Mouse (Mus musculus) ES-E14 (cell line): ENCODE measurements around the gene Grcc10. TPM values are rescaled to one million over a fixed set of nuclear protein-coding genes. Genes with fewer than 3 reads are reported as not detected.

Source experiments
- DNase-seq: peaks from one replicate; pipeline ENCODE4 v3.0.0-alpha.2; 2013; ENCODE audit warnings: low read depth, low spot score
- H3K27ac ChIP-seq: 2 replicates; pipeline ENCODE4 v1.5.1; 2012; ENCODE audit warnings: low read depth, mild to moderate bottlenecking, low read length, moderate library complexity, mixed read lengths; ENCODE audit not compliant: poor library complexity, insufficient read depth, severe bottlenecking
- H3K36me3 ChIP-seq: 2 replicates; pipeline ENCODE4 v1.6.1; 2012; ENCODE audit warnings: mild to moderate bottlenecking, low read length, moderate library complexity, mixed read lengths; ENCODE audit not compliant: control insufficient read depth, poor library complexity, insufficient read depth, severe bottlenecking
- H3K4me1 ChIP-seq, 2 experiments: fragments of 150-350 bp in 1 of 2; sonication (generic) in 1 of 2; 2 replicates each; pipeline ENCODE4 v1.6.1; 2012; ENCODE audit warnings: low read length in 2 of 2, mild to moderate bottlenecking in 1 of 2, mixed read lengths in 1 of 2; ENCODE audit not compliant: control insufficient read depth in 2 of 2, insufficient read depth in 2 of 2, poor library complexity in 1 of 2
- H3K4me3 ChIP-seq, 2 experiments: fragments of 150-350 bp in 1 of 2; sonication (generic) in 1 of 2; 2 replicates each; pipeline ENCODE4 v1.5.1; 2012; ENCODE audit warnings: low read length in 2 of 2, low read depth in 1 of 2, mild to moderate bottlenecking in 1 of 2, mixed read lengths in 1 of 2; ENCODE audit not compliant: insufficient read depth in 1 of 2, poor library complexity in 1 of 2, severe bottlenecking in 1 of 2
- H3K9ac ChIP-seq: 2 replicates; pipeline ENCODE4 v1.6.1; 2012; ENCODE audit warnings: low read depth, mild to moderate bottlenecking, low read length, mixed read lengths; ENCODE audit not compliant: poor library complexity, insufficient read depth, severe bottlenecking
- H3K9me3 ChIP-seq: fragments of 150-350 bp; sonication (generic); 2 replicates; pipeline ENCODE4 v1.6.1; 2012; ENCODE audit warnings: low read depth, mild to moderate bottlenecking, low read length; ENCODE audit not compliant: control insufficient read depth, insufficient read depth
- CHD2 ChIP-seq: IDR thresholded peaks from 2 replicates; pipeline ENCODE4 v1.6.1; 2014; ENCODE audit warnings: mild to moderate bottlenecking, low read depth, low read length, inconsistent platforms
- HCFC1 ChIP-seq: IDR thresholded peaks from 2 replicates; pipeline ENCODE4 v1.6.1; 2012; ENCODE audit warnings: low read length, inconsistent platforms, borderline replicate concordance; ENCODE audit not compliant: insufficient read depth
- MAFK ChIP-seq: IDR thresholded peaks from 2 replicates; pipeline ENCODE4 v1.6.1; 2014; ENCODE audit warnings: mild to moderate bottlenecking, low read depth, low read length, inconsistent platforms; ENCODE audit not compliant: insufficient read depth
- ZC3H11A ChIP-seq: IDR thresholded peaks from 2 replicates; pipeline ENCODE4 v1.6.1; 2012; ENCODE audit warnings: low read depth, mild to moderate bottlenecking, inconsistent platforms, low read length, borderline replicate concordance
- ZNF384 ChIP-seq: IDR thresholded peaks from 2 replicates; pipeline ENCODE4 v1.6.1; 2012; ENCODE audit warnings: low read depth, low read length, inconsistent platforms
- in situ Hi-C, 2 experiments: fragments of 600-800 bp; cut with MboI; formaldehyde crosslinking; loops; one replicate each; pipeline ENCODE4 v1.15.1; 2025; ENCODE audit warnings: low sequenced_read_pairs in 2 of 2, inconsistent platforms in 1 of 2; ENCODE audit not compliant: unreplicated experiment in 2 of 2
- total RNA-seq: library from RNA; depleted of rRNA; stranded (reverse); fragments of 300-350 nt; gene quantifications from 2 replicates; pipeline ENCODE4 v1.2.3, GENCODE M21; 2012

The Grcc10 gene
- total RNA-seq, 1 experiment = 108 TPM

GRCm38 (mm10) chr6:124786756-124787420 lies 45.7 kb upstream of the Grcc10 start:
- Histone ChIP-seq H3K4me1 (peaks cover 5 to 14% of the 10 kb centered on the region in 2 experiments; a peak in 3 of 4 replicates), H3K9ac (no peak overlapping the region), H3K36me3 (no peaks in the 10 kb centered on the region), H3K9me3 (no peaks in the 10 kb centered on the region), H3K27ac (no peak overlapping the region), H3K4me3 (no peak overlapping the region)
- no peak for TF ChIP-seq MAFK
- TF ChIP-seq ZNF384 = no peak
- no peak for TF ChIP-seq HCFC1
- TF ChIP-seq CHD2 = no peak
- no peak for TF ChIP-seq ZC3H11A
- DNase-seq = no peak
- in situ Hi-C loops = no loop called here

DNA sequence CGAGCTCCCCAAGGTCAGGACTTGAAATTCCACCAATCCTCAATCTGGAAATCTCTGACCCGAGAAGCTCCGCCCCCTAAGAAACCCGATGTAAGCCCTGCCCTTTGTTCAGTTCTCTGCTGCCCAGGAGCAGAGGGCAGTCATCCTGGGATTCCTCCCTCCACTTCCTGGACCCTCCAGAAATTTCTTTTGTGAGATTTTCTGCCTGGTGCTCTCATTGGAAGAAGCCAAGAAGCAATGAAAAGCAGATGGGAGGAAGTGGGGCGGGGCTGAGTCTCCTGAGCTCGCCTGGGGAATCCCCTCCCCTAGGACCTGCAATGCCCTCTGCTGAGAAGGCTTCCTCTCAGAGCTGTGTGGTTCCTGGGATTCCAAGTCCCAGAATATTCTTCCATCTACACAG lies 41.3 kb upstream of the Grcc10 start:
- Histone ChIP-seq H3K4me1 (peaks cover 3 to 14% of the 10 kb centered on the region in 2 experiments; a peak in 3 of 4 replicates), H3K4me3 (peak overlapping the region in 1 of 2 experiments; percentile 63; a peak in 2 of 4 replicates), H3K9me3 (no peaks in the 10 kb centered on the region), H3K27ac (peak overlapping the region; percentile 1; the same call in 1 of the 2 replicates), H3K9ac (0 out of 2 replicates have a peak overlapping the region, but pooled peaks have one; percentile 34), H3K36me3 (no peaks in the 10 kb centered on the region)
- in situ Hi-C loops = no loop called here
- no peak for TF ChIP-seq ZNF384
- TF ChIP-seq ZC3H11A = no peak
- no peak for TF ChIP-seq CHD2
- TF ChIP-seq HCFC1 = no peak
- no peak for TF ChIP-seq MAFK
- peak; percentile 74 for DNase-seq

DNA sequence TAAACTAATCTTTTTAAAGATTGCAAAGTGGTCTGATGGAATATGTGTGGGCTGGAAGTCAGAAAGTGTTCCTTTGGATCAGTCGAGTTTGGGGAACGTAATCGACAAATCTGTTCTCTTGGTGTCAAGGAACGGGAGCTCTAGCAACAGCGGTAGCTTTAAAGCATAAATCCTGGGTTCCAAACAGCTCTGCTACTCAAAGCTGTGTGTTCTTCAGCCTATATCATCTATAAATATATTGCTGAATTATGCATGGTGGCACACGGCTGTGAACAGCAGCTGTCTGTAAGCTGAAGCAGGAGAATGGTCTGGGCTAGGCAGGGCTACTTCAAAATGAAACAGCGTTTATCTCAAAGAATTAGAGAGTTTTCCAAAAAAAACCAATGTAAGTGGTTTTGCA lies 39.7 kb upstream of the Grcc10 start:
- no peak for DNase-seq
- H3K36me3 ChIP-seq = no peaks in the 10 kb centered on the region
- in situ Hi-C loops = no loop called here
- no peak overlapping the region for H3K4me3 ChIP-seq
- no peak overlapping the region for H3K9ac ChIP-seq
- no peak overlapping the region for H3K27ac ChIP-seq
- no peaks in the 10 kb centered on the region for H3K9me3 ChIP-seq
- H3K4me1 ChIP-seq = peaks cover 3 to 8% of the 10 kb centered on the region in 2 experiments; a peak in 3 of 4 replicates
- TF ChIP-seq CHD2 (no peak), HCFC1 (no peak), ZC3H11A (no peak), ZNF384 (no peak), MAFK (no peak)

DNA sequence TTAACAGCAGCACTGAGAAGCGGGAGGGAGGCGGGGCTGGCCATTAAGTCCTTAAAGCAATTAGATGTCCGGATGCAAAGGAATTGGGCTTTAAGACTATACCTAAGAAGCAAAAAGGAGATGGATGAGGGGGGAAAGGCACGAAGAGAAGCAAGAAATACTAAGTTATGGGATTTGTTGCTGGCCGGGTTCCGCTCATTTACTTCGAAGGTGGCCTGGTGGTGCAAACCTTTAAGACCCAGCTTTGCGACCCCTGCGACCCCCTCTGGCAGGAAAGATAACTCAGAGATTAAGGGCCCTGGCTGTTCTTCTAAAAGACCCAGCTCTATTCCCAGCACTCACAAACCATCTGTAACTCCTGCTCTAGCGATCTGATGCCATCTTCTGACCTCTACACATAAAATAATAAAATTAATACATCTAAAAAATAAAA lies 38.8 kb upstream of the Grcc10 start:
- H3K9ac ChIP-seq = no peak overlapping the region
- no peaks in the 10 kb centered on the region for H3K36me3 ChIP-seq
- peak overlapping the region; percentile 9 to 19; a peak in 2 of 4 replicates for H3K4me3 ChIP-seq
- no peak for DNase-seq
- TF ChIP-seq HCFC1 (no peak), ZNF384 (no peak), ZC3H11A (no peak), MAFK (no peak), CHD2 (no peak)
- in situ Hi-C loops = no loop called here
- no peaks in the 10 kb centered on the region for H3K9me3 ChIP-seq
- no peak overlapping the region for H3K27ac ChIP-seq
- peaks cover 3 to 8% of the 10 kb centered on the region in 2 experiments; a peak in 3 of 4 replicates for H3K4me1 ChIP-seq
